Mouse (Mus musculus): ENCODE data around the gene Anln. TPM values are rescaled to one million over a fixed set of nuclear protein-coding genes. Genes with fewer than 3 reads are reported as not detected.
"Not testable (repeated sequence)": the region's sequence is repeated elsewhere in the genome, so short reads cannot be mapped to it uniquely, and the experiment has no call there.

Gene Anln
- total RNA-seq, 2 experiments from 2014 or later, result 576 to 582 TPM

DNA sequence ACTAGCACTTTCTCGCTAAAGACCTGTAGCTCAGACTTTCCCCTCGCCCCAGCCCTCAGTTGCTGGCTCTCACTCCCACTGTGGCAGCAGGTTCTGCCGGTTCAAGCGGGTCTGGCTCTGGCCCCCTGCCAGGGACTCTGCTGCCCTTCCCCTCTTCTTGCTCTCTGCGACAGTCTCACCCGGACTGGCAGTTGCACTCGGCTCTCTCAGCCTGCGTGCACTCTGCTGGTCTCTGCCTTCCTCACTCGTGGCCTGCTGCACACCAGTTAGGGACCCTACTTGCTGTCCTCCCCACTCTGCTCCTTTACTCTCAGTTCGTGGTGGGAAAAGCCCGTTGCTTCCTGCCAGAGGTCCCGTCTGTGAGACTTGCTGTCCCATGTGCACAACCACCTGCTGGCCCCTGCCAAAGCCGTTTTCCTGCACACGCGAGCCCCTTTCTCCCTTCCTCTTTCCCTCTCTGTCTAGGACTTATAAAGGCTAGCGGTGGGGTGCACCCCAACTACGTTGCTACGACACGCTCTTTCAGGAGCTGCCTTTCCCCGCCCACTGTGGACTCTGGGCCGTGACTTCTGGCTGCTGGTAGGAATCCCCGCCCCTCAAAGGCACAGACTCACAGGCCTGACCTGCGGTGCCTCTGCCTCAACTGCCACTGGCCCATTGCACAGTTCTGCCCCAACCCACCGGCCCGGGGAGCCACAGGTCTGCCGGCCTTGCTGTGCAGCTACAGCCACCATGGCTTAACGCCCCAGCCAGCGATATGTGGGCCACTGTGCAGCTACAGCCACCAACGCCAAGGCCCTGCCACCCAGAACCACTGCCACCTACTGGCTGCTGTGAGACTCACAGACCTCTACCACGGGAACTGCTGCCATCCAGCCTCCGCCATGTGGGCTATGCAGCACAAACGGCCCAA, 61.3 kb downstream of the Anln start:
- peak; percentile 94 for ATAC-seq (replicated peaks; ENCODE audit: low FRiP score, poor library complexity, severe bottlenecking)

- ATAC-seq (replicated peaks; ENCODE audit: low FRiP score, poor library complexity, severe bottlenecking), result no peak
These were observed 61.9 kb downstream of the Anln start for GRCm38 (mm10) chr9:22327099-22327474.

DNA sequence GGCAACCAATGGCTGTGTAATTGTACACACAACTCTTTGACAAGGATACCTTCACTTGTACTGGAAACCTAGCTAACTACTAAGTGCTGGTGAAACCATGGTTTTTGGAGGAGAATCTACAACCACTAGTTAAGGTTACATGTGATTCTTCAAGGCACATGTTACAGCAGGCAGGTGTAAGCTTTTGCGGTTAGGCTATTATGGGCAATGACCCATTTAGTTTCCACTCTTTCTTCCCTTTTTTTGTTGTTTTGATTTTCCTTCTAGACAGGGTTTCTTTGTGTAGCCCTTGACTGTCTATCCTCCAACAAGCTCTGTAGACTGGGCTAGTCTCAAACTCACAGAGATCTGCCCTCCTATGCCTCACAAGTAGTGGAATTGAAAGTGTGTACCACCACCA, 64.4 kb downstream of the Anln start:
- no peak for ATAC-seq (replicated peaks; ENCODE audit: low FRiP score, poor library complexity, severe bottlenecking)

DNA sequence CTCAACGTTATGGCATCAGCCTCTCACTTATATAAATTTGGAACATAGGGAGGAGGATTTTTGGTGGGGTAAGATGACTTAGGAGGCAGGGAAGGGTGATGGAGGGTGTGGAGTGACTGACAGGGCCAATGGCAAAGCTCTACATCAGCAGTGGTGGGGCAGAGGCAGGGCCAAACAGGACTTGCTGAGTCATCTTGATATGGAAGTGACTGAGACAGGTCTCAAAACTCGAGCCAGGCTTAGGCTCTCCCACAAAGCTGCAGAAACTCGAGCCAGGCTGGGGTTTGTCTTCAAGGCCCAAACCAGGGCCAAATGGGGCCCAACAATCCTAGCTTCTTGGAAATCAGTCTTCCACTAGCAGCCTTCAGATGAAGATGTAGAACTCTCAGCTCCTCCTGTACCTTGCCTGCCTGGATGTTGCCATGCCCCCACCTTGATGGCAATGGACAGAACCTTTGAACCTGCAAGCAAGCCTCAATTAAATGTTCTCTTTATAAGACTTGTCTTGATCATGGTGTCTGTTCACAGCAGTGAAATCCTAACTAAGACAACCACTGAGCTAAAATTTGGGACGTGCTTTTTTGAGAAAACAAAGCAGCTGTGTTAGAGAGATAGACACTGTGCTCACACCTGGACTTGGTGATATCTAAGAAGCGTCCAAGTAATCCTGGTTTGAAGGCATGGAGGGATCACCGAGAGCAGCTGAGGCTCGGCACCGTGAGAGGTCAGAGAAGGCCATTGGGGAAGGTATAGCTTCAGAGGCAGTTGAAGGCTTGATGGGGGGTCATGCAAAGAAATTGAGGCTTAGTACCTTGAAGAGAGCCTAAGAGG, 66.4 kb downstream of the Anln start:
- peak; percentile 68; the same call in 1 of the 2 replicates for ATAC-seq (replicated peaks; ENCODE audit: low FRiP score, poor library complexity, severe bottlenecking)

- ATAC-seq (replicated peaks; ENCODE audit: low FRiP score, poor library complexity, severe bottlenecking), result no peak
These were observed 69.9 kb downstream of the Anln start for GRCm38 (mm10) chr9:22319109-22319508.

GRCm38 (mm10) chr9:22316047-22316446, 72.9 kb downstream of the Anln start:
- not testable (repeated sequence) for ATAC-seq (replicated peaks; ENCODE audit: low FRiP score, poor library complexity, severe bottlenecking)

GRCm38 (mm10) chr9:22314066-22314465, 74.9 kb downstream of the Anln start:
- no peak for ATAC-seq (replicated peaks; ENCODE audit: low FRiP score, poor library complexity, severe bottlenecking)

DNA sequence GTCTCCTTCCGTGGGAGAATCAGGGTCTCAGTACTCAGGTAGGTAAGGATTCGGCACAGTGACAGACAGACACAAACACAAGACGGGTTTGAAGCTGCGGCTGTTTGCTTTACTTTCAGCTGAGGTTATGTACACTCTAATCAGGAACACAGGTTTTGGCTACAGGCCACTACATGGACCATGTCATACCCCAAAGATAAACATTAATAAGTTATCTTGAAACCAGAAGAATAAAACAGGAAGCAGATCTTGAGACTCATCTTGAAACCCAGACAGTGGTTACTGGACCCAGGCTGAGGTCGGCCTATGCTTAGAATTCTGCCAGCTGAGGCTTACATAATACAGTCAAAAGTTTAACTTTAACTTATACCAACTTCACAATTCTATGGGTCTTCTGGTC, 75.8 kb downstream of the Anln start:
- ATAC-seq (replicated peaks; ENCODE audit: low FRiP score, poor library complexity, severe bottlenecking), result no peak

GRCm38 (mm10) chr9:22309651-22310050, 79.3 kb downstream of the Anln start:
- no peak for ATAC-seq (replicated peaks; ENCODE audit: low FRiP score, poor library complexity, severe bottlenecking)

GRCm38 (mm10) chr9:22307920-22308262, 81.1 kb downstream of the Anln start:
- not testable (repeated sequence) for ATAC-seq (replicated peaks; ENCODE audit: low FRiP score, poor library complexity, severe bottlenecking)

DNA sequence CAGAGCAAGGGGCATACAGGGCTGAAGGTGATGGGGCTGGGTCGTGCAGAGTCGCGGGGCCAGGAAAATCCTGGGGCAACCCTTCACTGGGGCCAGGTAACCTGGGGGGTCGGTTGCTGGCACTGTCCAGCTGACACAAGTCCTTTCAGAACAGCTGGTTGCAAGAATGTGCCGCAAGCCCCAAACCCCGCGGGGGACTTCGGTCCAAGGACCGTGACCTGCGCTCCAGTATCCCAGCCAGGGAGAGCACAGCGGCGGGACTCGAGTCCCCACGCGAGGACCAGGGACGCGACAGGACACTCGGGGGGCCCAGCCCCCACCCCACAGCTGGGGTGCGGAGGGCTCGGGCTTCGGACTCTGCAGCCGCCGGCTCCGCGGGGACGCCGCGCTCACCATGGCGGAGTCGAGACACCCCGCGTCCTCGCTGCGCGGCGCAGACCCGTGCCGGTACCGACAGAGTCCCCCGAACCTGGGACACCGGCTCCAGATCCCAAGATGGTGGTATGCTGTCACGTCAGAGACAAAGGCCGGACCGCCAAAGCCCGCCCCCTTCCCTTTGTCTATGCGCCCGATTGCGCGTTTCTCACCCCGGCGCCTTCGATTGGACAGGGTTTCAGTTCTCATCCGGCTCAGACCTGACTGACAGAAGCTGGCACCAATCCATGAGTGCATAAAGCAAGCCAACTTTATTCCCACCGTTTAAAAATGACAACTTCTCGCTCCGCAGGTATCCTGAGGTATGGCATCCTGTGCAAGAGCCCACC, 81.7 kb downstream of the Anln start, which contains the start of gene Zfp810:
TSS of gene Zfp810 (minus strand) at position 493 of the 764 bp plus-strand sequence.
- ATAC-seq (replicated peaks; ENCODE audit: low FRiP score, poor library complexity, severe bottlenecking), result peak; percentile 63

DNA sequence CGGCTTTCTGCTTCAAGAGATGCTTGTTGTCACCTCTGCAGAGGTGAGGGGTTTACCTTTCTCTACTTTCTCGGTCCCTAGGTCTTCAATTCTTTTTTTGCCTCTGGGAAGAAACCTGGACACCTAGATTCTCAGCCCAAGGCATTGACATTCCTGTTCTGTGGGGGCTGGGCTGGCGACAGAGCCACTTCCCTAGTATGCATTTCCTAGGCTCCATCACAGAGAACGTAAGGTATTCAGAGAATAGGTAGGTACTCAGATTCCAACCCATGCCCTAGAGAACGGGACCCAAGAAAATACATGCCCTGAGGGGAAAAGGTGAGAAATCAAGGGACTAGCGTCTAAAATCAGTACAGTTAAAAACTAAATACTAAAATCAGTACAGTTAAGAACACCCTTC, 82.3 kb downstream of the Anln start:
- ATAC-seq (replicated peaks; ENCODE audit: low FRiP score, poor library complexity, severe bottlenecking), result no peak

DNA sequence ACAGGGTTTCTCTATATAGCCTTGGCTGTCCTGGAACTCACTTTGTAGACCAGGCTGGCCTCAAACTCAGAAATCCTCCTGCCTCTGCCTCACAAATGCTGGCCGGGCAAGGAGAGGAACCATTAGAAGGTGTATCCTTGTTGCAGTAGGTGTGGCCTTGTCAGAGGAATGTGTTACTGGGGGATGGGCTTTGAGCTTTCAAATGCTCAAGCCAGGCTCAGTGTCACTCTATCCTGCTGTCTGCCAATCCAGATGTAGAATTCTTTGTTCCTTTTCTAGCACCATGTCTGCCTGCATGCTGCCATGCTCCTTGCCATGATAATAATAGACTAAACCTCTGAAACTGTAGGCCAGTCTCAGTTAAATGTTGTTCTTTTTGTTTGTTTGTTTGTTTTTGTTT, 86.8 kb downstream of the Anln start:
- no peak for ATAC-seq (replicated peaks; ENCODE audit: low FRiP score, poor library complexity, severe bottlenecking)

Other genes with a start within 250 kb of the Anln start
- gene Pigyl, start 232.3 kb downstream of the Anln start, total RNA-seq (2015; ENCODE audit: low replicate concordance), result 2.9 and 29.9 TPM in 2 replicates
- 6.8 and 29.6 TPM in 2 replicates for gene Pigyl, start 232.3 kb downstream of the Anln start, total RNA-seq (2017; ENCODE audit: low replicate concordance)
- gene Zfp872, start 201.1 kb downstream of the Anln start, total RNA-seq (2015; ENCODE audit: low replicate concordance), result not detected in 2 replicates
- not detected in 2 replicates for gene Zfp872, start 201.1 kb downstream of the Anln start, total RNA-seq (2017; ENCODE audit: low replicate concordance)
- gene Zfp809, start 163.5 kb downstream of the Anln start, total RNA-seq (2015; ENCODE audit: low replicate concordance), result 12.3 and 15.5 TPM in 2 replicates
- gene Zfp809, start 163.5 kb downstream of the Anln start, total RNA-seq (2017; ENCODE audit: low replicate concordance), result 14.1 and 20.1 TPM in 2 replicates
- gene Zfp599, start 129.3 kb downstream of the Anln start, total RNA-seq (2015; ENCODE audit: low replicate concordance), result 0.36 TPM in 1 of 2 replicates, not detected in the other
- 0.77 and 1.1 TPM in 2 replicates for gene Zfp599, start 129.3 kb downstream of the Anln start, total RNA-seq (2017; ENCODE audit: low replicate concordance)
- 2.1 and 4.3 TPM in 2 replicates for gene Zfp810, start 81.5 kb downstream of the Anln start, total RNA-seq (2015; ENCODE audit: low replicate concordance)
- gene Zfp810, start 81.5 kb downstream of the Anln start, total RNA-seq (2017; ENCODE audit: low replicate concordance), result 0.64 and 4.5 TPM in 2 replicates
- 4.7 and 31.4 TPM in 2 replicates for gene 9530077C05Rik, start 22.3 kb upstream of the Anln start, total RNA-seq (2015; ENCODE audit: low replicate concordance)
- gene 9530077C05Rik, start 22.3 kb upstream of the Anln start, total RNA-seq (2017; ENCODE audit: low replicate concordance), result 5.1 and 6.7 TPM in 2 replicates
- gene Gm17545, start 65.1 kb upstream of the Anln start, total RNA-seq (2015; ENCODE audit: low replicate concordance), result not detected in 2 replicates
- gene Gm17545, start 65.1 kb upstream of the Anln start, total RNA-seq (2017; ENCODE audit: low replicate concordance), result not detected in 2 replicates
- 41.8 and 71.3 TPM in 2 replicates for gene Rp9, start 80.6 kb upstream of the Anln start, total RNA-seq (2015; ENCODE audit: low replicate concordance)
- gene Rp9, start 80.6 kb upstream of the Anln start, total RNA-seq (2017; ENCODE audit: low replicate concordance), result 16.9 and 65.2 TPM in 2 replicates
- gene Bbs9, start 86.5 kb upstream of the Anln start, total RNA-seq (2015; ENCODE audit: low replicate concordance), result 6.7 and 14.4 TPM in 2 replicates
- 7.2 and 9.8 TPM in 2 replicates for gene Bbs9, start 86.5 kb upstream of the Anln start, total RNA-seq (2017; ENCODE audit: low replicate concordance)